Mouse (Mus musculus) left cerebral cortex, adult 2 months (tissue): ENCODE results near the gene Lmbrd1. TPM values are rescaled to one million over a fixed set of nuclear protein-coding genes. Genes with fewer than 3 reads are reported as not detected.
"Not testable (repeated sequence)": the region's sequence is repeated elsewhere in the genome, so short reads cannot be mapped to it uniquely, and the experiment has no call there.

Experiments
- DNase-seq, 2 experiments: peaks; one replicate each; pipeline ENCODE4 v3.0.0; 2021 to 2022; ENCODE audit warnings: low spot score in 2 of 2, mixed read lengths in 1 of 2; ENCODE audit errors: extremely low spot score in 1 of 2
- H3K27ac ChIP-seq: fragments of 200-600 bp; 2 replicates; pipeline ENCODE4 v1.8.1; 2022
- H3K4me3 ChIP-seq: fragments of 200-600 bp; 2 replicates; pipeline ENCODE4 v1.8.1; 2022
- CTCF ChIP-seq: fragments of 200-600 bp; IDR thresholded peaks from 2 replicates; pipeline ENCODE4 v1.8.1; 2022; ENCODE audit warnings: antibody characterized with exemption, mild to moderate bottlenecking, moderate library complexity
- intact Hi-C: fragments of 180-260 bp; cut with DNase I; formaldehyde crosslinking; loops from one replicate; pipeline ENCODE4 v1.15.1; 2025
- total RNA-seq, 2 experiments: library from RNA; stranded (reverse); gene quantifications; 2 replicates each; pipeline ENCODE4 v1.2.3; 2021

Lmbrd1 gene
- total RNA-seq, 2 experiments from 2014 or later, result 132 to 136 TPM

DNA sequence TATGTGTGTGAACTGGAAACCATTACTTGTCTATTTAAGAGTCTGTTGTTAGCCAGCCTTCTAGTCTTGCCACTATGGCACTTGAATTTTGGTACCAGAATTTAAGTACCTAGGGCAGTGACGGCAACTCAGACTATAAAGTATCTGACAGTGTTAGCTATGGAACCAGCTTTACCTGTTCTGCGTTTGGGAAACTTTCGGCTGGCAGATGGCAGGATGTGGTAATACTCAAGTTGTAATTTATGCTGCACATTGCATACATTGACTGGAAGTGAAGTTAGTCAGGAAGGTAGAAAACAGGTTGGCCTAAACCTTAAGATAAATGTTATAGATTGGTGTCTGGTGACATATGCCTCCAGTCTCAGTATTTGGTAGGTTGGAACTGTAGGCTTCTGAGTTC, 53.9 kb downstream of the Lmbrd1 start:
- DNase-seq, result no peak
- H3K27ac ChIP-seq, result no peak overlapping the region
- no peak for TF ChIP-seq CTCF
- H3K4me3 ChIP-seq, result no peak overlapping the region
- intact Hi-C loops, result no loop called here

DNA sequence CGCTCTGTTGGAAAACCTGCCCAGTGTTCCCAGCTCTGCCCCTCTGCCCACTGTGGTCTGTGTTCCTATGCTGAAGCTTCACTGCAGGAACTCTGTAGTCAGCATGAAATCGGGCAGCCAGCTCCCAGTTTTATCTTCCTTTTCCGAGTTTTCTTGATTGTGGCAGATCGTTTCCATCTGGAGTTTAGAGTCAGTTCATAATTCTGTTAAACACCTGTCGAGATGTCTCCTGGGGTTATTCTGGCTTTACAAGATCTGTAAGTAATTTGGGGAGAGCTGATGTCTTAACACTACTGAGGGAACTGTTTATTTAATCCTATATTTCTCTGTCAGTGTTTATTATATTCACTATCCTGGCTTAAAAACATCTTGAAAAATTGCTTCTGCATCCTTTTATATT, 56.4 kb downstream of the Lmbrd1 start:
- TF ChIP-seq CTCF, result no peak
- DNase-seq, result no peak
- intact Hi-C loops, result no loop called here
- Histone ChIP-seq H3K4me3 (no peak overlapping the region), H3K27ac (no peak overlapping the region)

DNA sequence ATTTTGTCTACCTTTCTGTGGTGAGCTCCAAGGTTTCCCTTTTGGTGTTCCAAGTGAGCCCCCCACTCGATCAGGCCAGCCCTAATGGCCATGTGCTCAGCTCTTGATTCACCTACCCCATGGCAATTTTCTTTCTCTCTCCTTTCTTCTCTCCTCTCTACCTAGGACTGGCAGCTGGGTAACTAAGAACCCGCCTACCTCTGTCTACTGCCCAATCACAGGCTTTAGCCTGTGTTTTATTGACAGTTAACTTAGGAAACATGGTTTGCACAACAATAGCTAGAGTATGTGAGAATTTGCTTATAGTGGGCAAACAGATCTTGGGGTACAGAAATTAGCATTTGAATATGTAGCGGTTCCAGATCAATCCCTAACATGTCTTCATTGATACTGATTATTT, 62.5 kb downstream of the Lmbrd1 start:
- TF ChIP-seq CTCF, result no peak
- no peak for DNase-seq
- Histone ChIP-seq H3K27ac (no peak overlapping the region), H3K4me3 (no peak overlapping the region)
- intact Hi-C loops, result no loop called here

DNA sequence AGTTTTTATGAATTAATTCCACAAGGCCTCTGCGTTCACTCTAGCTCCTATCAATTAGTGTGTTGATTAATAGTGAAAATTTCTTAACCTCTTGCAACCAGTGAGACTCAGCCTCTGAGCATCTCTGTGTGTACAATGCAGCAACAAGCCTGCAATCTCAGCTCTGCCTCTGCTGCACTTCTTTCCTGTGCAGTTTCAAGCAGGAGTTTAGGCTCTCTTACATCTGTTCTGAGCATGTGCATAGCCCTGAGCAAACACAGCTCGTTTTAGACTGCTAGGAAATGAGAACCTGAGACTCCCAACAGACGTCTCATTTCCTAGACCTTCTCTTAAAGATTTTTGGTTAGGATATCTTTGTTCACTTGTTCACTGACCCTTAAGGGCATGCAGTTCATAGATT, 63.1 kb downstream of the Lmbrd1 start:
- no peak overlapping the region for H3K27ac ChIP-seq
- no peak for TF ChIP-seq CTCF
- no peak overlapping the region for H3K4me3 ChIP-seq
- DNase-seq, result no peak
- intact Hi-C loops, result no loop called here

DNA sequence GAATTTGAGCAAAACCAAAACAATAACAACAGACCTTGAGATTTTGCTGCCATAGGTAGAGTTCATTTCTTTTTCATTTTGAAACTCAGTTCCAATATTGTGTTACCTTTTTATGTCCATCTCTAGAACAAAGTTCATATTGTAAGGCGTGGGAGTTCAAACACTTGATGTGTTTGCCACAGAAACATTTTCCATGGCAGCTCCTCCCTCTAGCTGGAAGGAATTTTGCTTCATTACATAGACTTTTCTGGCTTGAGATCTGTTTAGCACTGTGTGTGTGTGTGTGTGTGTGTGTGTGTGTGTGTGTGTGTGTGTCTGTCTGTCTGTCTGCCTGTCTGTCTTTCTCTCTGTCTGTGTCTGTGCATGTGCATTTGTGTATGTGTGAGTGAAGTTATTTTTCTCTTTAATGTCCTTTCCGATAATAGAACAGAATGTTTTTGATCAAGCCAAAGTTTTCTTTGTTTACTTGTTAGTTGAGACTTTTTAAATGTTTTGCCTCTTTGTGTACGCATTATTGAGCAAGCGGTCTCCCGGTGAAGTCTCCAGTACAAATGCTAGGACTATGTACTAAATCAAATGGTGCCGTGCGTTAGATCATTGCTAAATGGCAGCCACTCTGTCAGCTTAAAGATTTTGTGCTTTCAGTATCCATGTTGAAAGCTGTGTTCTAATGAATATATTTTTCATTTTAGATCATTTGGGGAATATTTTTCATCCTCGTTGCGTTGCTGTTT, 64.9 kb downstream of the Lmbrd1 start:
- intact Hi-C loops, result no loop called here
- no peak for DNase-seq
- no peak for TF ChIP-seq CTCF
- H3K4me3 ChIP-seq, result no peak overlapping the region
- no peak overlapping the region for H3K27ac ChIP-seq

DNA sequence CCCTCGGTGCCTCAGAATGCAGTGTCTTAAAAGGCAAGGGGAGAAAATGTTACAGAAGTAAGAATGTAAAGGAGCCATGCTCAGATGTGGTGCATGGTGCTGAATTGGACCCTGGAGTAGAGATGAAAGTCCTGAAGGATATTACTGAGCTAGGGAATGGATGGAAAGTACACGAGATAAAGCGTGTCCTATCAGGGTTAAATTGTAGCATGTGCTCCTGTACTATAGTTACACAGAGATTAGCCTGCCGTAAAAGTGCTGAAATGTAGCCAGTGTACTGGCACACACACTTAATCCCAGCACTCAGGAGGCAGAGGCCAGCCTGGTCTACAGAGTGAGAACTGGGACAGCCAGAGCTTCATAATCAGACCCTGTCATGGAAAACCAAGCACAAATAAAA, 74.3 kb downstream of the Lmbrd1 start:
- Histone ChIP-seq H3K27ac (no peak overlapping the region), H3K4me3 (no peak overlapping the region)
- intact Hi-C loops, result no loop called here
- no peak for TF ChIP-seq CTCF
- DNase-seq, result no peak

DNA sequence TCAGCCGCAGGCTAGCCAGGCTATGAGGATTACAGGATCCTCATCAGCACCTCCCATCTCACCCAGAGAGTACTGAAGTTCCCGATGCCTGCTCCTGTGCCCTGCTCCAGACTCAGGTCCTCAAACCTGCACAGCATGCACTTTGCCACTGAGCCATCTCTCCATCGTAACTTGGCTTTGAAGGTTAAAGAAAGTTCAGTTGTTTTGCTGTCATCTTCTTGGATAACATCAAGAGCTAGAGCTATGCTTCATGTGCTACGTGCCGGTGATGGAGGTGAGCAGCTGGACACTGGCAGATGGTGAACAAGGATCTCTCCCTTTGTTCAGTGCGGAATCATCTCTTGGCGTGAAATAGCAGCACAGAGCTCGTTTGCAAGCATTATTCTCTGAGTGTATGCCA, 80.1 kb downstream of the Lmbrd1 start:
- TF ChIP-seq CTCF, result no peak
- no peak overlapping the region for H3K27ac ChIP-seq
- DNase-seq, result no peak
- intact Hi-C loops, result no loop called here
- no peak overlapping the region for H3K4me3 ChIP-seq

DNA sequence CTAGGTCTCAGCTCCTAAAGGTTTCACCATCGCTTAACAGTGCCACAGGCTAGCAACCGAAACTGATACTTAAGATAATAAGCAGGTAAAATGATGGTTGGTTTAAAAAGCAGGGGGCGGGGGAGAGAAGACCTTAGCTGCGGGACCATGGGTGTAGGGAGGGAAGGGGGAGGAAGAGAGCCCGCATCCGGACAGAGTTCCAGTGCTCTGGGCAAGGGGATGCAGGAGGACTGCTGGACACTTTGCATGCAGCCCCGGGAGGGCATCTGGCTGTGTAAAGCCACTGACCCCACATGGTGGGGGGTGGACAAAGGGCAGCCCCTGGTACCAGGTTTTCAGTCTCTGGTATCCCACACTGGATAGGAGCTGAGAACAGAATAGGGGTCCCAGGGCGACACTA, 88.0 kb downstream of the Lmbrd1 start:
- no peak for TF ChIP-seq CTCF

DNA sequence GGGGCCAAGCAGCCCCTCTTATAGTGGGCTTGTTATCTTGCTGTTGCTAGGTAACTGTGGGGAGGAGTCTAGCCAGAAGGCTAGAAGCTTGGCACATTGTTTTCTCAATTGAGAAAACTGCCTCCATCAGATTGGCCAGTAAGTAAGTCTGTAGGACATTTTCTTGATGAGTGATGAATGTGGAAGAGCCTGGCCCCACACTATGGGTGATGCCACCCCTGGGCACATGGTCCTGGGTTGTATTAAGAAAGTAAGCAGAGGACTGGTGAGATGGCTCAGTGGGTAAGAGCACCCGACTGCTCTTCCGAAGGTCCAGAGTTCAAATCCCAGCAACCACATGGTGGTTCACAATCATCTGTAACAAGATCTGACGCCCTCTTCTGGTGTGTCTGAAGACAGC, 88.8 kb downstream of the Lmbrd1 start:
- H3K4me3 ChIP-seq, DNase-seq, intact Hi-C loops, H3K27ac ChIP-seq: not testable (repeated sequence)

More for the DNA sequence above, 88.0 kb downstream of the Lmbrd1 start:
- H3K27ac ChIP-seq, result no peak overlapping the region
- DNase-seq, result no peak
- intact Hi-C loops, result no loop called here
- no peak overlapping the region for H3K4me3 ChIP-seq

DNA sequence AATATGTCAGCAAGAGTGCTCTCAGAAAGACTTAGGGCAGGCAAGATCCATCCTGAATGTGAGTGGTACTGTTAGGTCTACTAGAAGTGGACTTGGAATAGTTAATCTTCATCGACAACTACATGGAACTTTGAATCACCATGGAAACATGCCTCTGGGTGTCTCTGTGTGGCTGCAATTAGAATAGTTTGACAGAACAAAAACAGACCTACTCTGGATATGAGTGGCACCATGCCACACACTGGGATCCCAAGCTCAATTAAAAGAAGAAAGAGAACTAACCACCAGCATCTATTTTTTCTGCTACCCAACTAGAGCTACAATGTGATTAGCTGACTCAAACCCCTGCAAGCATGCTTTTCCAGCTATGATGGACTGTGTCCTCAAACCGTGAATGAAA, 95.2 kb downstream of the Lmbrd1 start:
- Histone ChIP-seq H3K27ac (no peak overlapping the region), H3K4me3 (no peak overlapping the region)
- intact Hi-C loops, result no loop called here
- TF ChIP-seq CTCF, result no peak
- no peak for DNase-seq

DNA sequence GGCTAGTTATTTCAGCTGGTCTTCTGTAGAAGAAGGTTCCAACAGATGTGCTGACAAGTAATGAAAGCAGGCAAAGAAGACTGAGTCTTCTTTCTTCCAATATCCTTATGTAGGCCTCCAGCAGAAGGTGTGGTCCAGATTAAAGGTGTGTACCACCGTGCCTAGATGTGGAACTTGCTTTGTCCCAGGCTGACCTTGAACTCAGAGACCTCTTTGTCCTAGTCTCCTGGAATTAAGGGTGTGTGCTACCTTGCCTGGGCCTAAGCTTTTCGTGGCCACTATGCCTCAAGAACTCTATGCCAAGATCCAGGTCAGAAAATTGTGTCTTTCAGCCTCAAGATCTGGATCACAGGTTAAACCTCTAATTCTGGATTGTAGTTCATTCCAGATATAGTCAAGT, 98.1 kb downstream of the Lmbrd1 start:
- intact Hi-C loops, result no loop called here
- H3K27ac ChIP-seq, result no peak overlapping the region
- TF ChIP-seq CTCF, result no peak
- no peak for DNase-seq
- no peak overlapping the region for H3K4me3 ChIP-seq

DNA sequence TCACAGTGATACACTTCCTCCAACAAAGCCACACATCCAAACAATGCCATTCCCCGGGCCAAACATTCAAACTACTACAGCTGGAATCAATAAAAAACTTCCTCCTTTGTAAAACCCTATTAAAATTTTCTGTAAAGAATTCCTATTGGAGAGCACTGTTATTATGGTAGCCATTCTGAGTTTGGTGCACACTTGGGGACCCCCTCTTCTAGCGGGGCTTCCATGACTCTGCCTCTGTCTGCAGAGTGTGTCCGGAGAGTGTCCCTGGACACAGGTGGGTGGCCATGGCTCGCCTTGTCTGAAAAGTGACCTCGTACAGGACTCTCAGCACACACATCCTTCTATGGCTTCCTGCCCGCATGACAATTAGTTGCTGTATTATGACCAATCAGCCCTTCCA, 114.7 kb downstream of the Lmbrd1 start:
- intact Hi-C loops, result no loop called here
- no peak for DNase-seq
- TF ChIP-seq CTCF, result no peak

DNA sequence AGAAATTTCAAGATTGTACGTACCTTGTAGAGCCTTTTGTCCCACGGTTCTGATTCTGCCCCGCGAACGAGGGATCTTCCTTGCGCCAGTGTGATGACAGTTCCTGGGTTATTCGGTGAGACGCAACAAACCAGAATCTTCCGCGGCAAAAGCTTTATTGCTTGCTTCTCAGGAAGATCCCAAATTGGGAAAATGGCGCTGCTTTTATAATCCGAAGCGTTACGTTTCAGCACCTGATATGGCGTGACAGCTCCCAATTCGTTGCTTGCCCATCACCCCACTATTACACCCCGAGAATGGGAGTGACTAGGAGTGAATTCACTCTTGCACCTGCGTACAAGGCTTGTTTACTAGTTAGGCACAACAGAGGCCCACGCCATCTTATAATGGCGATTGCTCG, 129.5 kb downstream of the Lmbrd1 start:
- H3K27ac ChIP-seq, H3K4me3 ChIP-seq, intact Hi-C loops, DNase-seq: not testable (repeated sequence)

More for the DNA sequence above, 114.7 kb downstream of the Lmbrd1 start:
- Histone ChIP-seq H3K27ac (no peak overlapping the region), H3K4me3 (no peak overlapping the region)

Other genes with a start within 250 kb of the Lmbrd1 start
- 10 to 100 TPM; 30.0 to 30.1 TPM for gene Col19a1, start 91.2 kb upstream of the Lmbrd1 start, total RNA-seq